Mouse (Mus musculus) megakaryocyte, embryonic 14.5 days (primary cell): ENCODE measurements at regions not wholly inside any gene's neighbourhood (a gene's known extent, or its start where the extent isn't known, plus 50 kb on each side); places are given as distances from the start of the nearest gene placed in this dataset.

Experiments used
- FLI1 ChIP-seq: IDR thresholded peaks from 2 replicates; pipeline ENCODE4 v1.6.1; 2012; ENCODE audit warnings: low read length, inconsistent platforms, mixed read lengths
- GATA1 ChIP-seq: IDR thresholded peaks from 3 replicates; pipeline ENCODE4 v1.6.1; 2012; ENCODE audit warnings: mixed read lengths, low read length, inconsistent platforms, borderline replicate concordance

DNA sequence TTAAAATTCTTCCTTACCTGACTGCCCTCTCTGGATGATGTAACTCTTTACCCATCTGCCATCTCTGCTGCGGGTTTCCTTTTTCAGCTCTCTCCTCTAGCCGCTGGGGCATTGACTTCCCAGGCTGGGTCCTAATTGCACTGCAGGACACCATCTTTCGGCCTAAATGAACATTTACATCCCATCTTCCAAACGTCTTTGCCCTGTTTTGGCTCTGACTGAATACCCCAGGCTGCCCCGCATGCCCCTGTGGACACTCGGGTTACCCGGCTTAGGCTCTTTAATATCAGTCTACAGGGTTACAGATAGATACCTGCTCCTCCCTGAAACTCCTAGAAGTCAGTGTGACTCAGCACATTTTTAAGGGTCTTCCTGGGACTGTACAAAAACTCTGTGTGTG is 193.3 kb downstream of the Enc1 start:
- TF ChIP-seq GATA1, result no peak
- TF ChIP-seq FLI1, result no peak
